Mouse (Mus musculus) liver, postnatal 0 days (tissue): Measurements from ENCODE around the gene Hnf1b. TPM values are rescaled to one million over a fixed set of nuclear protein-coding genes. Genes with fewer than 3 reads are reported as not detected.
A peak's percentile ranks its signal among the peaks of the same experiment; 100 is the strongest.

Source experiments
- ATAC-seq: fragments of 200-750 bp; cut with Nextera tagmentation; 2 replicates; pipeline ENCODE4 v1.8.0; 2017; ENCODE audit warnings: mild to moderate bottlenecking, moderate library complexity
- DNase-seq: peaks from one replicate; pipeline ENCODE4 v3.0.0-alpha.2; 2016
- H3K27ac ChIP-seq: fragments of 300-500 bp; sonication (generic); 2 replicates; pipeline ENCODE4 v1.5.1; 2014; ENCODE audit warnings: antibody characterized with exemption, moderate library complexity, mild to moderate bottlenecking, low read depth
- H3K27me3 ChIP-seq: fragments of 300-500 bp; sonication (generic); 2 replicates; pipeline ENCODE4 v1.6.1; 2014; ENCODE audit warnings: low read length, control low read depth, mixed read lengths; ENCODE audit not compliant: insufficient read depth
- H3K36me3 ChIP-seq: fragments of 300-500 bp; sonication (generic); replicated peaks from 2 replicates; pipeline ENCODE4 v1.6.1; 2014; ENCODE audit warnings: mild to moderate bottlenecking, control low read depth, low read length, moderate library complexity, mixed read lengths; ENCODE audit not compliant: insufficient read depth
- H3K4me1 ChIP-seq: fragments of 300-500 bp; sonication (generic); 2 replicates; pipeline ENCODE4 v1.6.1; 2014; ENCODE audit warnings: antibody characterized with exemption, mild to moderate bottlenecking, control low read depth; ENCODE audit not compliant: insufficient read depth
- H3K4me2 ChIP-seq: fragments of 300-500 bp; sonication (generic); 2 replicates; pipeline ENCODE4 v1.6.1; 2014; ENCODE audit warnings: low read depth, mild to moderate bottlenecking, low read length, moderate library complexity, mixed read lengths
- H3K4me3 ChIP-seq: fragments of 300-500 bp; sonication (generic); 2 replicates; pipeline ENCODE4 v1.5.1; 2014; ENCODE audit warnings: low read depth, low read length
- H3K9ac ChIP-seq: fragments of 300-500 bp; sonication (generic); replicated peaks from 2 replicates; pipeline ENCODE4 v1.6.1; 2014; ENCODE audit warnings: mild to moderate bottlenecking, moderate library complexity
- H3K9me3 ChIP-seq: fragments of 300-500 bp; sonication (generic); 2 replicates; pipeline ENCODE4 v1.6.1; 2016; ENCODE audit warnings: mild to moderate bottlenecking, control low read depth, low read length, mixed read lengths
- CTCF ChIP-seq: sonication (generic); IDR thresholded peaks from 2 replicates; pipeline ENCODE4 v1.5.1; 2016; ENCODE audit warnings: antibody characterized with exemption, low read depth
- EP300 ChIP-seq: IDR thresholded peaks from 2 replicates; pipeline ENCODE4 v1.6.1; 2016; ENCODE audit warnings: antibody characterized with exemption, low read depth, mild to moderate bottlenecking
- WGBS: fragments of 180-500 bp; shearing (Covaris S2); extraction: QIAGEN DNeasy Blood & Tissue Kit; methylation state at CpG from one replicate; pipeline ENCODE4 v1.1.7; 2014; ENCODE audit not compliant: insufficient replicate concordance; 5-methylcytosine and 5-hydroxymethylcytosine counted together
- polyA plus RNA-seq: library from polyadenylated mRNA; unstranded; fragments of >200 nt; fragmentation: Nextera tagmentation; extraction: Ambion mirVana; gene quantifications from 2 replicates; pipeline ENCODE4 v1.2.1, GENCODE M21; 2015

The Hnf1b gene
- polyA plus RNA-seq, 1 experiment from 2014 or later: 4.9 TPM

DNA sequence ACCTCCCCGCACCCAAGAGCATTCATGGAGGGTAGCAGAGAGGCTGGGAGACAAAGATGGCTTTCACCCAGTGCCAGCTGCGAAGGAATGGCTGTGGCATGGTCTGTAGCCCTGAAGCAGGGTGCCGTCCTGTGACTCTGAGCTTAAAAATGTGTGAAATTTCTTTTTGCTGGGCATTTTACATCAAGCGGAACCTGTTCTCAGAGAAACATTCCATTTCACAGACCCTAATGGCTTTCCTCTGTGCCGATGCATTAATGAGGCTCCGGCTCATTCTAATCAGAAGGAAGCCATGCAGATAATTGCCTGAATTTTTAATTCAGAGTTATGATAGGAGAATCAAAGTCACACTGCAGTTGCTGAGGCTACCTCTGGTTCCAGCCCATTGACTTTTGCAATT, 32.8 kb upstream of the Hnf1b start:
- no peak overlapping the region for H3K4me2 ChIP-seq
- no peak overlapping the region for H3K4me3 ChIP-seq
- H3K27ac ChIP-seq: no peak overlapping the region
- H3K9me3 ChIP-seq: no peaks in the 10 kb centered on the region
- ATAC-seq (no peak), DNase-seq (no peak)
- peaks cover 9% of the 10 kb centered on the region for H3K4me1 ChIP-seq
- 74% methylated on average over 6 of the region's 6 CpGs for WGBS
- no peak overlapping the region for H3K9ac ChIP-seq
- no peaks in the 10 kb centered on the region for H3K36me3 ChIP-seq
- TF ChIP-seq CTCF: no peak
- no peak for TF ChIP-seq EP300
- H3K27me3 ChIP-seq: no peaks in the 10 kb centered on the region

DNA sequence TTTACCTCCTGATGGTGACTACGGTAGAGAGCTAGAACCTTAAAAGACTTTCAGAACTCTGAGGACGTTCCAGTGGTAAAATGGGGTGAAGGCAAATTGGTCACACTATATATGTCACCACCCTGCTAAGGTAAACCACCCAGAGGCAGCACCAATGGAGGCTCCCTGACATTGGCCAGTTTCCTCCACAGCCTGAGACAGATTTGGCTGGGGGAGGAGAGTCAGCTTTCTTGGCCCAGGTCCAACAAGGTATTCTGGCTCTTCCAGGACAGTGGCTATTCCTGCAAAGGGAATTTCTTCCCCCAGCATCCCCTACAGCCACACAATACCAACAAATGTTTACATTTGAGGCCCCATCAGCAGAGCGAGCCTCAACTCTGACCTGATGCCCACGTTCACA, 31.9 kb upstream of the Hnf1b start:
- Histone ChIP-seq H3K9me3 (no peaks in the 10 kb centered on the region), H3K9ac (no peak overlapping the region), H3K4me2 (no peak overlapping the region), H3K27ac (no peak overlapping the region), H3K4me3 (no peak overlapping the region), H3K27me3 (no peaks in the 10 kb centered on the region), H3K36me3 (no peaks in the 10 kb centered on the region), H3K4me1 (peaks cover 9% of the 10 kb centered on the region)
- WGBS: 60% methylated on average over 4 of the region's 4 CpGs
- no peak for TF ChIP-seq CTCF
- no peak for TF ChIP-seq EP300
- ATAC-seq (no peak), DNase-seq (no peak)

DNA sequence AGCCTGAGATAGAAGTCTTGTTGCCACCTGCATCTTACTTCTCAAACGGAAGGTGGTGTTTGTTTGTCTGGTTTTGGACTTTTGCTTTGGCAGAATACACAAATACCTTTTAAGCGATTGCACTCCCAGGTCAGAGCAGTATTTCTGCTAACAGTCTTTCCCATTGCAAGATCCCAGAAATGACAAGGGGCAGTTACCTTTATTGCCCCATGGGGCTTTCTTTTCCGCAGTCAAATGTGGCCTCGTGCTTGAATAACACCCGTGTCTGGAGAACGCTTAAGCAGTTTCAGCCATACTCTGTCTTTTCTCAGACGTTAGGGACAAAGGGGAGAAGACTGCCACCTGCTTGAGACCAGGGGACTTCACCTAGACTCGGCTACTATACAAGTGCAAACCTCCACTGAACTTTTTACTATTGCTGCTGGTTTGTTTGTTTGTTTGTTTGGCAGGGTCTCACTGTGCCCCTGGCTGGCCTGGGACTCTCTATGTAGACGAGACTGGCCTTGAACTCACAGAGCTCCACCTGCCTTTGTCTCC, 31.2 kb upstream of the Hnf1b start:
- DNase-seq (no peak), ATAC-seq (no peak)
- TF ChIP-seq CTCF: no peak
- no peak for TF ChIP-seq EP300
- WGBS: 47% methylated on average over 9 of the region's 9 CpGs
- no peak overlapping the region for H3K4me3 ChIP-seq
- no peaks in the 10 kb centered on the region for H3K36me3 ChIP-seq
- no peak overlapping the region for H3K27ac ChIP-seq
- H3K9ac ChIP-seq: no peak overlapping the region
- no peaks in the 10 kb centered on the region for H3K9me3 ChIP-seq
- no peaks in the 10 kb centered on the region for H3K27me3 ChIP-seq
- peaks cover 9% of the 10 kb centered on the region for H3K4me1 ChIP-seq
- H3K4me2 ChIP-seq: no peak overlapping the region

DNA sequence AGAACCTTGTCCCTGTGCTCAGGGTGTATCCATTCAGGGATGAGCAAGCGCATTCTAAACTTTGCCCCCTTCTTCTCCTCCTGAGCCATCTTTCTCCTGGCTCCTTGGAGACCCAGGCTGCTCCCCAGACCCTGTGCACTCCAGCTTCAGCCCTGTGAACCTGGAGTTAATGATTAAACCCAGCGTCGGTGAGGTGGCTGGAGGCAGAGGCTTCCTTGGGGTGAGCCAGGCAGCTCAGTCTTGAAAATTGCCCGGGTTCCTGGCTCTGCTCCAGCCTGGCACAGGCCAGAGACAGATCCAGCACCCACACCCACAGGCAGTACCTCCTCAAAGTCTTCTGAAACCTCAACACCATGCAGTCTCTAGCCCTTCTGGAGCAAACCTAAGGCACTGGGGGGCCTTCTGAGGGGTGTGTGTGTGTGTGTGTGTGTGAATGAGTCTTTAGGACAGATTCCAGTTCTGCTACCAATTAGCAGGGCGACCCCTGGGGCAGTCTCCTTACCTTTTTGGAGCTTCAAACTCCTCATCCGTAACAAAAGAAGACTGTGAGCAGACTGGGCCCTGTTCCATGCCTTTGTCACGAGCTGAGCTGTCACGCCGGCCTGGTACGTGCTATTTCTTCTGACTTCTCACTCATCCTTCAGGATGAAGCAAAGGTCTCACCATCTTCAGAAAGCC, 29.9 kb upstream of the Hnf1b start:
- H3K4me2 ChIP-seq: peak overlapping the region; percentile 33; the same call in 1 of the 2 replicates
- WGBS: 54% methylated on average over 10 of the region's 10 CpGs
- TF ChIP-seq EP300 (no peak), CTCF (no peak)
- peaks cover 9% of the 10 kb centered on the region for H3K4me1 ChIP-seq
- H3K36me3 ChIP-seq: no peaks in the 10 kb centered on the region
- no peaks in the 10 kb centered on the region for H3K27me3 ChIP-seq
- no peak overlapping the region for H3K9ac ChIP-seq
- peak; percentile 43; the same call in 1 of the 2 replicates for ATAC-seq
- DNase-seq: peak; percentile 26
- H3K4me3 ChIP-seq: no peak overlapping the region
- no peak overlapping the region for H3K27ac ChIP-seq
- H3K9me3 ChIP-seq: no peaks in the 10 kb centered on the region

DNA sequence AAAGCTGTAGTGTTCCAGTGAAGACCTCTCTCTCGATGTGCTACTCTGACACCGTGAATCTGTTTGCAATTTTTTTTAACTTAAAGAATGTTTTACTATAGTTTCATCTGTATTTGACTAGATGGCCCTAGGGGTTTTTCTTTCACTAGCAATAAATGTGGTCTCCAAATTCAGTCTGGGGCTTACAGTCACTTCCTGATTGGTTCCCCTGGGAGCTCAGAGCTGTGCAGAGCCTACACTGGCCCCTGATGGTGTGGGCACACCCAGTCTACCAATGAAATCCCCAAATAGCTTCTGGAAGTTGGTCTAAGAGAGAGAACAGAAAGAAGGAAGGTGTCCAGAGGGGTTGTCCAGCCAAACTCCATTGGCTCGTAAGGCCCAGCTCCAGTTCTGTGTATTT, 23.7 kb upstream of the Hnf1b start:
- H3K27ac ChIP-seq: no peak overlapping the region
- H3K4me1 ChIP-seq: no peaks in the 10 kb centered on the region
- ATAC-seq: no peak
- 75% methylated on average over 3 of the region's 3 CpGs for WGBS
- no peaks in the 10 kb centered on the region for H3K27me3 ChIP-seq
- no peak overlapping the region for H3K9ac ChIP-seq
- no peak overlapping the region for H3K4me2 ChIP-seq
- H3K4me3 ChIP-seq: no peak overlapping the region
- no peak for TF ChIP-seq EP300
- TF ChIP-seq CTCF: no peak
- no peaks in the 10 kb centered on the region for H3K36me3 ChIP-seq
- no peaks in the 10 kb centered on the region for H3K9me3 ChIP-seq
- no peak for DNase-seq

DNA sequence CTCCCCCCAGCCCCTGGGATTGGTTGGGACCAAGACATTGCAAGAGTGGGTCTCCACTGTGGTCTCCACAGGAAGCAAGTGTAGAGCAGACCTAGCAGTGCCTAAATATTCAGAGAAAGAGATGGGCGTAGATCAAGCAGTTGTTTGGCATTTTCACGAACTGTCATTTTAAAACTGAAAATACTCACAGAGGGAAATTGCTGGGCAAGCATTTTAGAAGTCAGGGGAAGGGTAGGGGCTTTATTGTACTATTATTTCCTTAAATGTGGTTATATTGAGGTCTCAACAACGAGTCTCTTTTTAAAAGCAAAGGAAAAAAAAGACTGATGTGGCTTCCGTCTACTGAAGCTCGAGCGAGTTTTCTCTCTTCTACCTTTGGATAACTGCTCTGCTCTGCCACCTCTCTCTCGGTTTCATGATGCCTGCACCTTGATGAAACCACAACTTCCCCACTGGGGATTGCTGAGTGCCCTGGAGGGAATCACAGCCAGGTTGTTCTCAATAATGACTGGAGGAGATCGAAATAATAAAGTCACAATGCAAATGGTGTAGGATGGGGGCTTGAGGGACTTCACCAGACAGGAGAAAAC, 21.2 kb upstream of the Hnf1b start:
- 58% methylated on average over 8 of the region's 8 CpGs for WGBS
- no peaks in the 10 kb centered on the region for H3K27me3 ChIP-seq
- no peaks in the 10 kb centered on the region for H3K9me3 ChIP-seq
- no peaks in the 10 kb centered on the region for H3K36me3 ChIP-seq
- ATAC-seq (no peak), DNase-seq (no peak)
- no peak overlapping the region for H3K4me2 ChIP-seq
- TF ChIP-seq CTCF (no peak), EP300 (no peak)
- H3K4me3 ChIP-seq: no peak overlapping the region
- H3K27ac ChIP-seq: no peak overlapping the region
- no peak overlapping the region for H3K9ac ChIP-seq
- H3K4me1 ChIP-seq: no peaks in the 10 kb centered on the region
